Mouse (Mus musculus): ENCODE measurements at regions not wholly inside any gene's neighbourhood (a gene's known extent, or its start where the extent isn't known, plus 50 kb on each side); places are given as distances from the start of the nearest gene placed in this dataset.

DNA sequence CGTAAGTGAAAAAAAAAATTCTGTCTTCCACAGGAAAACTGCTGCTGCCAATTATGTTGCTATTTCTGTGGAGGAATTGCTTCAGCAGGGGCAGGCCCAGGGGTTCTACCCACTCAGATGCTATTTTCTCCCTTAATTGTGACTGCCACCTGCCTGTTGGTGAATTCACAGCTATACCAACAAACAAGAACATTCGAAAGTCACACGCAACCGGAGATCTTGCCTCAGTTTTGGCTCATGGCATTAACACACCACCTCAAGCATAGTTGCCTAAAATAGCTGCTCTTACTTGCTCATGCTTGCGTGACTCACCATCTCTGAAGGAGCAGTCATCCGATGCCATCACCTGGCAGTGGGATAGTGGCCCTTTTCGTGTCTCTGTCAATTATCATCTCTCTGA is 498.3 kb downstream of the Epm2a start:
- Histone ChIP-seq H3K4me1 (replicated peaks; ENCODE audit: control insufficient read depth in 2 of 2, insufficient read depth in 2 of 2, low read length in 1 of 2) (no peaks in the 10 kb centered on the region), H3K9ac (replicated peaks) (no peak overlapping the region), H3K27me3 (ENCODE audit: control insufficient read depth, insufficient read depth, low read length) (no peaks in the 10 kb centered on the region), H3K4me2 (ENCODE audit: low read depth) (no peak overlapping the region), H3K9me3 (ENCODE audit: control insufficient read depth, low read length) (no peaks in the 10 kb centered on the region), H3K36me3 (replicated peaks; ENCODE audit: control insufficient read depth, insufficient read depth, low read depth) (no peaks in the 10 kb centered on the region), H3K27ac (no peak overlapping the region), H3K4me3 (ENCODE audit: insufficient read depth in 1 of 2, low read depth in 2 of 2, low read length in 2 of 2) (no peak overlapping the region)
- ATAC-seq (ENCODE audit: insufficient read depth), result no peak
- TF ChIP-seq EP300 (IDR thresholded peaks at IDR 0.05; ENCODE audit: low read depth) (no peak), CTCF (IDR thresholded peaks at IDR 0.05; ENCODE audit: low read depth) (no peak)
- no peak for DNase-seq (ENCODE audit: low read depth in 3 of 3, low spot score in 3 of 3)
- WGBS (ENCODE audit: insufficient replicate concordance), result 73% methylated on average over 7 of the region's 7 CpGs

GRCm38 (mm10) chr10:11846141-11846540 is 502.9 kb downstream of the Epm2a start:
- H3K9ac ChIP-seq (replicated peaks), result no peak overlapping the region
- no peaks in the 10 kb centered on the region for H3K36me3 ChIP-seq (replicated peaks; ENCODE audit: control insufficient read depth, insufficient read depth, low read depth)
- no peaks in the 10 kb centered on the region for H3K27me3 ChIP-seq (ENCODE audit: control insufficient read depth, insufficient read depth, low read length)
- H3K4me3 ChIP-seq (ENCODE audit: insufficient read depth in 1 of 2, low read depth in 2 of 2, low read length in 2 of 2), result no peak overlapping the region
- H3K4me1 ChIP-seq (replicated peaks; ENCODE audit: control insufficient read depth in 2 of 2, insufficient read depth in 2 of 2, low read length in 1 of 2), result no peaks in the 10 kb centered on the region
- WGBS (ENCODE audit: insufficient replicate concordance), result 73% methylated on average over 1 of the region's 1 CpGs
- H3K27ac ChIP-seq, result no peak overlapping the region
- DNase-seq (ENCODE audit: low read depth in 3 of 3, low spot score in 3 of 3) (no peak), ATAC-seq (ENCODE audit: insufficient read depth) (no peak)
- H3K9me3 ChIP-seq (ENCODE audit: control insufficient read depth, low read length), result no peaks in the 10 kb centered on the region
- H3K4me2 ChIP-seq (ENCODE audit: low read depth), result no peak overlapping the region
- TF ChIP-seq CTCF (IDR thresholded peaks at IDR 0.05; ENCODE audit: low read depth) (no peak), EP300 (IDR thresholded peaks at IDR 0.05; ENCODE audit: low read depth) (no peak)

DNA sequence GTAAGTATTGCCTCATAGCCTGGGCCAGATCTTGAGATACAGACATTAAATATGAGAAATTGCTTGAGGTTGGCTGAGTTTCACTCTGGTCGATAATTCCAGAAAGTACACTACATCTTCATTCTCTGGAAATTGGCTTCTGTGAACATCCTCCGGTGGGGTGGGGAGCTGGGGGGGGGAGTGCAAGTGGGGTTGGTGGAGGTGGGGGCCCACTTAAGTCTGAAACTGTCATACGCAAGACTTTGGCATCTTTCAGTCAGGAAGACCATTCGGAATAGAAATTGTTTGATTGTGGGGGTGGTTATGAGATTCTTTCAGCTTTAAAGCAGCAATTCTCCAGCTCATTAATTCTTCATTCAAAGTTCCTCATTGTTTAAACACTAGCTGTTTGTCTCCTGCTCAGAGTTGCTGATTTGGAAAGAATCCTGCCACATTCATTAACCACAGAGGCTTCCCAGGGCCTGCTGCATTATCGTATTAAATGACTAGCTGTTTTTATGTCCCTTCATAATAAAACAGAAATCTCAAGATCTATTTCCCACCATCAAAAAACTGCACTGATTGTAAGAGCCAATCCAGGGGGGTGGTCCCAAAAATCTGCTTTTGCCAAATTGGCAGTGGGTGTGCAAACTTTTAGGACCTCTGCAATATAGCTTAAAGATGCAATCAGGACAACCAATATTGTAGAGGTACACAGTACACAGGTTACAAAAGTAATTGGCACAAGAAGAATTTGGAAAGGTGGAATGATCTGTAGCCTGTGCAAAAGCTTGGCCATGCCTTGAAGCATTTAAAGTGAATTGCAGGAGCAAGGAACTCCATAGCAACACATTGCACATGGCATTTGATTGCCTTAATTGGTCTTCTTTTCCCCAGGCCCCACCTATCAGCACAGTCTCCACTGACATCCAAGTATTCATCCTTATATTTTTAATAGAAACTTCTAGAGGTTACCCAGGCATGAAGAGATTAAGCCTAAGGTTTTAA is 532.2 kb downstream of the Epm2a start:
- H3K9me3 ChIP-seq (ENCODE audit: control insufficient read depth, low read length), result no peaks in the 10 kb centered on the region
- no peak overlapping the region for H3K4me2 ChIP-seq (ENCODE audit: low read depth)
- TF ChIP-seq EP300 (IDR thresholded peaks at IDR 0.05; ENCODE audit: low read depth) (no peak), CTCF (IDR thresholded peaks at IDR 0.05; ENCODE audit: low read depth) (no peak)
- H3K9ac ChIP-seq (replicated peaks), result no peak overlapping the region
- DNase-seq (ENCODE audit: low read depth in 3 of 3, low spot score in 3 of 3), result no peak
- WGBS (ENCODE audit: insufficient replicate concordance), result 58% methylated on average over 5 of the region's 5 CpGs
- H3K27me3 ChIP-seq (ENCODE audit: control insufficient read depth, insufficient read depth, low read length), result no peaks in the 10 kb centered on the region
- H3K4me1 ChIP-seq (replicated peaks; ENCODE audit: control insufficient read depth in 2 of 2, insufficient read depth in 2 of 2, low read length in 1 of 2), result no peaks in the 10 kb centered on the region
- no peak overlapping the region for H3K4me3 ChIP-seq (ENCODE audit: insufficient read depth in 1 of 2, low read depth in 2 of 2, low read length in 2 of 2)
- no peak for ATAC-seq (ENCODE audit: insufficient read depth)
- H3K27ac ChIP-seq, result no peak overlapping the region
- H3K36me3 ChIP-seq (replicated peaks; ENCODE audit: control insufficient read depth, insufficient read depth, low read depth), result no peaks in the 10 kb centered on the region

DNA sequence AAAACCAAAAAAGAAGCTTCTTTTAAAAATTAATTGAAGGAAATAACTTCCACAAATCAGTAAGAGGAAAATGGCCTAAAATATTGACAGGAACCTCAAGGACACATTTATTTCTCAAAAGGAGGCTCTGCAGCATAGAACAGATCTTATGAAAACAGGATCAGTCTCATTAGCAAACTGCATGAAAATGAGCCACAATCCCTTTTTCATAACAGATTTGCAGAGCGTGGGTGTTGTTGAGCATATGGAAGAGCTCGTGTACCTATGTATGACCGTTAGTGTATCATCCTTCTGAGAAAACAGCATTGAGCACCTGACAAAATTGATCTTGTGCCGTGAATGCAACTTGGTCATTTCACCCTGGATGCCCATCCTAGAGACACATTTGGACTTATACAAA is 543.0 kb downstream of the Epm2a start:
- no peaks in the 10 kb centered on the region for H3K27me3 ChIP-seq (ENCODE audit: control insufficient read depth, insufficient read depth, low read length)
- 63% methylated on average over 4 of the region's 4 CpGs for WGBS (ENCODE audit: insufficient replicate concordance)
- ATAC-seq (ENCODE audit: insufficient read depth), result no peak
- no peak overlapping the region for H3K4me2 ChIP-seq (ENCODE audit: low read depth)
- H3K36me3 ChIP-seq (replicated peaks; ENCODE audit: control insufficient read depth, insufficient read depth, low read depth), result no peaks in the 10 kb centered on the region
- H3K4me1 ChIP-seq (replicated peaks; ENCODE audit: control insufficient read depth in 2 of 2, insufficient read depth in 2 of 2, low read length in 1 of 2), result no peaks in the 10 kb centered on the region
- TF ChIP-seq CTCF (IDR thresholded peaks at IDR 0.05; ENCODE audit: low read depth) (no peak), EP300 (IDR thresholded peaks at IDR 0.05; ENCODE audit: low read depth) (no peak)
- H3K9ac ChIP-seq (replicated peaks), result no peak overlapping the region
- H3K27ac ChIP-seq, result no peak overlapping the region
- H3K4me3 ChIP-seq (ENCODE audit: insufficient read depth in 1 of 2, low read depth in 2 of 2, low read length in 2 of 2), result no peak overlapping the region
- H3K9me3 ChIP-seq (ENCODE audit: control insufficient read depth, low read length), result no peaks in the 10 kb centered on the region
- DNase-seq (ENCODE audit: low read depth in 3 of 3, low spot score in 3 of 3), result no peak

GRCm38 (mm10) chr10:11888953-11889352 is 545.7 kb downstream of the Epm2a start:
- Histone ChIP-seq H3K27ac (no peak overlapping the region), H3K27me3 (ENCODE audit: control insufficient read depth, insufficient read depth, low read length) (no peaks in the 10 kb centered on the region), H3K36me3 (replicated peaks; ENCODE audit: control insufficient read depth, insufficient read depth, low read depth) (no peaks in the 10 kb centered on the region), H3K9ac (replicated peaks) (no peak overlapping the region), H3K4me1 (replicated peaks; ENCODE audit: control insufficient read depth in 2 of 2, insufficient read depth in 2 of 2, low read length in 1 of 2) (no peaks in the 10 kb centered on the region), H3K4me3 (ENCODE audit: insufficient read depth in 1 of 2, low read depth in 2 of 2, low read length in 2 of 2) (no peak overlapping the region), H3K4me2 (ENCODE audit: low read depth) (no peak overlapping the region), H3K9me3 (ENCODE audit: control insufficient read depth, low read length) (no peaks in the 10 kb centered on the region)
- TF ChIP-seq CTCF (IDR thresholded peaks at IDR 0.05; ENCODE audit: low read depth) (no peak), EP300 (IDR thresholded peaks at IDR 0.05; ENCODE audit: low read depth) (no peak)
- DNase-seq (ENCODE audit: low read depth in 3 of 3, low spot score in 3 of 3) (no peak), ATAC-seq (ENCODE audit: insufficient read depth) (no peak)
- WGBS (ENCODE audit: insufficient replicate concordance), result 50% methylated on average over 2 of the region's 2 CpGs
